Mouse (Mus musculus) megakaryocyte-erythroid progenitor cell, adult 5-6 weeks (primary cell): ENCODE data around the gene Baz1a. TPM values are rescaled to one million over a fixed set of nuclear protein-coding genes. Genes with fewer than 3 reads are reported as not detected.

ENCODE experiments used
- ATAC-seq: replicated peaks from 2 replicates; pipeline ENCODE4 v1.8.0; 2016; ENCODE audit warnings: mild to moderate bottlenecking, inconsistent platforms; ENCODE audit not compliant: severe bottlenecking, poor library complexity, low FRiP score, low TSS enrichment
- total RNA-seq, 2 experiments: library from RNA; stranded (forward) in 1 of 2; stranded (reverse) in 1 of 2; fragments of 200-1000, 215-1000 nt in 1 of 2; fragments of >200 nt in 1 of 2; fragmentation: Nextera tagmentation in 1 of 2; gene quantifications; 2 replicates each; pipeline ENCODE4 v1.2.3; 2014 to 2017

Baz1a gene
- total RNA-seq, 2 experiments from 2014 or later: 112 to 128 TPM

DNA sequence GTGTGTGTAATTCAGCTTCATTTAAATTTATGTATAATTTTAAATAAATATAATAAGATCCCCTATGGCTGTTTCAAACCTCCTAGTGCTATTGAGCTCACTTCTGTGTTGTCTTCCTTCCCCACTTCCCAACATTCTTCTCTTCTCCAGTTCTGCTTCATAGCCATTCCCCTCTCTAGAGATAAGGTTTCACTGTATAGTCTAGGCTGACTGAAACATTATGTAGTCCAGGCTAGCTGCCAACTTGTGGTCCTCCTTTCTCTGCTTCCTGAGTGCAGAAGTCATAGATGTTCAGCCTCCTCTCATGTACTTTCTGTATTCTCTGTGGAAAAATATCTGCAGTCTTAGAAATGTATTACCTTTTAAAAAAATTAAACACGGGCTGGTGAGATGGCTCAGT lies 136.3 kb downstream of the Baz1a start:
- no peak for ATAC-seq

DNA sequence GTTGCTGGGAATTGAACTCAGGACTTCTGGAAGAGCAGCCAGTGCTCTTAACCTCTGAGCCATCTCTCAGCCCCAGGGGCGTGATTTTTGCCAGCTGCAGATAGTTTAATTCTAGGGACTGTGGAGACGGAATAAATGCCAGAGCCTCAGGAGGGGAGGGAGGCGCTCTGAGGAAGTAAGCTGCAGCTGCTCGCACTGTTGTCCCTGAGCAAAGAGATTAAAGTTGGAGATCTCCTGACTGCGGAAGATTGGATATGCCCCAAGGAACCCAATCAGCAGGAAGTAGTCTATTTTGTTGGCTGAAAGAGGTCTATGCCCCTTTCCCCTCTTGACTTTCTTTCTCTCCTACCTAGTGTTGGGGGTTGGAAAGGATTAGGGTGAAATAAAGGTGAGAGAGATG lies 137.3 kb downstream of the Baz1a start:
- no peak for ATAC-seq

DNA sequence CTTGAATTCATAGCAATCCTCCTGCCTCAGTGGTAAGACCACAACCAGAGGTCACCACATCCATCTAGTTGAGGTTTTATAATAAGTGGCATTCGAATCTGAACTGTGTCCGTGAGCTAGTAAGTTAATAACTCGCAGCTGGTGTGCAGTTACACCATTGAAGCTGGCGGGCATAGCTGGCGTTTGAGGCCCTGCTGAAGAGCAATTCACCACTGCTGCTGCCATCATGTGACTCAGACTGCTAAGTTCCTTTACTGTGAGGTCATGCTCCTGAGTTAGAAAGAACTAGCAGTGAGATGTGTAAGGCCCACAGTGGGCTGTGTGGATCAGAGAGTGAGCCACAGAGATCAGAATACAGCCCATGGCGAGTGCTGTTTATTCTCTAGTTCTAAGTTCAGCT lies 139.4 kb downstream of the Baz1a start:
- no peak for ATAC-seq

DNA sequence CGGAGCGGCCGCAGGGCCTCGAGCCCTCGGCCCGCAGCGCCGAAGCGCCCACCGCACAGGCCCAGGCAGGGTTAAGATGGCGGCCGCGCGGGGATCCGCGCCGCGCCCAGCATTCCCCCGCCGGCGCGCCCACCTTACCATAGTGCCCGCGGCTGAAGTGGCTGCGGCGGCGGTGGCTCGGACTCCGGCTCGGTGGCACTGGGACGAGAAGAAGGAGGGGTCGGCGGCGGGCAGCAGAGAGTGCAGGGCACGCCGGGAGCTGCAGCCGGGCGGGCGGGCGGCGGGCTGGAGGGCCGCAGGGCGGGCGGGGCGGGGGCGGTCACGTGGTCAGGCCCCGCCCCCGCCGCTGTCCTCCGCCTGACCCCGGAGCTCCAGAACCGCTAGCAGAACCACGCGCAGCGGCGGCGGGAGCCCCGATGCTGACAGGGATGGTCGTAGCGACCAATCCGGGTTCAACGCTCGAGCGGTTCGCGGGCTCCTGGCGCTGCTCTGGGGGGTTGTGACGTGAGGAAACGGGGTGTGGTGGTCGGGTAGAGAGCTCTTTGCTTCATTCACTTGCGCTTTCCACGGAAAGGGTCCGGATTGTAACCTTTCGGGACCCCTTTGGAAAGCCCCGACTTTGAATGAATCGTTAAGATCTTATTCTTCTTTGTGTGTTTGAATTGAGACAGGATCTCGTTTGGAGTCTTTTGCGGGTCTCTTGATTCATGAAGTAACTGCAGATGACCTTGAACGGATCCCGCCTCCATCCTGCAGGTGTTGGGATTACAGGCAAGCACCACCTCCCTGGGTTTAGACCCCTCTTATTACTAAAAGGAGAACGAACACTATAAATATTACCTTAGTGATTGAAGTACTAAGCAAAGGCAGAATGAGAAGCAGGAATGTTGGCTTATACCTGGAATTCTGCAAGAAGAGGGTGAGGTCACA lies 151.3 kb downstream of the Baz1a start, which contains the start of gene Cfl2:
Gene Cfl2, minus strand, starts transcription at position 272 of the 930 bp plus-strand sequence.
- peak; percentile 91 for ATAC-seq

DNA sequence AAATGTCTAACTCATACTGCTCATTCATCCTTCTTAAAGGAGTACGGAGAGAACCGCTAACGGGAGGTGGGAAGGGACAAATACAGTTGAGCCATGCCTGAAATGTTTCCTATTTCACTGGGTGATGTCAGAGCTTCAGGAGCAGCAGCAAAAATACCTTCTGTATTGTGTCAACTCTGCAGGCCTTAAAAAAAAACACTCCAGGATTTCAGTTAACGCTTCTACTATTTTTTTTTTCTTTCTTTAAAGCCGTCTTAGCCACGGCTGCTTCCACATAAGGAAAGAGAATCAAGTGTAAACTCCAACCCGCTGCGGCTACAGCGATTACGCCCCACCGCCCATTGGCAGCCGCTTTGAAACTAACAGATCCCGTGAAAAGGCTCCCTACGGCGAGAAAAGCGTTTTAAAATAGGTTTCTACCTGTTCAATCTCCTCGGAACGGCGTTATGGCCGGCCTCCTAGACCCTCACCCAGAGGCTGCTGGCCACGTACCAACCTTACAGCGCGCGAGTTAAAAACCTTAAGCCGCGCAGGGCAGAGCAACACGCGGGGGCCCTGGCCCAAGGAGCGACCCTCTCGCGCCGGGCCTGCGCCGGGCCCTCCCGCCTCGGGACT lies 152.1 kb downstream of the Baz1a start:
- ATAC-seq: peak; percentile 41

DNA sequence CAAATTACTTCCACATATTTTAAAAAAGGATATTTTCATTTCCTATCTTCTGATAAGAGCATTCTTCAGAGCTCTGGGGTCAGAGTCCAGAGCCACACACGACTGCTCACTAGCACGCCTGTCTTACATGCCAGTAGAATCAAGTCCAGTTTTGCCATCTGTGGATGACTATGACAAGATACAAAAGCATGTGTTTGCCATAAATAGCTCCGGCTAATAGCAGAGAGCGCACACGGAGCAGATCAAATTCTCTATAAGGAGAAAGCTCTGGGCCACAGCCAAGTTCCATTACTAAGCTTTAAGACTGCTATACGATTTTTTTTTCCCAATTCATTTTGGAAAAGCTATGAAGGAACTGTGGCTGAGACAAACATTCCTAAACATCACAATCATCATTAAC lies 154.6 kb downstream of the Baz1a start:
- no peak for ATAC-seq

DNA sequence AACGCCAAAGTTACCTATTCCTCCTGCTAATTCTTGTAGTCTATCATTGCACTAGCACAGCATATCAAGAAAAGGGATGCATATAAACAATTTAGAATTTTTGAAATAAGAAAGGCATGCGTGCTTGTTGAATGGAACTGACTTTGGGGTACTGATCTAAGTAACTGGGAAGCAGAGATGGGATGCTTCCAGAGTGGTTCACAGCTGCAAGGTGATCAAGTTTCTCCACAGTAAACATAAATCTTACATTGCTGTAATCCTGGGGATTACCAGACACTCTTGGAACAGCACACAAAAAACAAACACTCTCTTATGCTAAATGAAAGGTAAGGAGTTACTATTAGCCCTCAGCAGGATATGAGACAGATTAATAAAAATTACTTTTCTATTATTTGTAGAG lies 163.6 kb downstream of the Baz1a start:
- ATAC-seq: no peak

DNA sequence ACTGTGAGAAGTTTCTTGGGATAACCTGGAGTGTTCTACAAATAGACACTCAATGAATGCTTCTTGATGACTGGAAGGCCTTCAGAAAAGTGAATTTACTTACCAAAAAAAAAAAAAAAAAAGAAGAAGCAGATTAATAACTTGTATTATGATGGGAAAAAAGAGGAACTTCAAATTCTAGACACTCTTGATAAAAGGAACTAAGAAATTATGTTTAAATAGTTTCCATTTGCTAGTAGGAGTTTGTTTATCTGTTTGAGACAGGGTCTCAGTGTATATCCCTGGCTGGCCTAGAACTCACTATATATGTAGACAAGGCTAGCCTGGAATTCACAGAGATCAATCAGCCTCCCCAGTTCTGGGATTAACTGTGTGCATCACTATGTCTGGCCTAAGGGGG lies 169.7 kb downstream of the Baz1a start:
- no peak for ATAC-seq

Other genes starting within 250 kb of the Baz1a start
- 30.9 and 34.0 TPM in 2 replicates for gene Snx6, start 218.6 kb downstream of the Baz1a start, total RNA-seq (2014; fragmentation: Nextera tagmentation)
- gene Snx6, start 218.6 kb downstream of the Baz1a start, total RNA-seq (2017): 56.9 and 74.7 TPM in 2 replicates
- gene Cfl2, start 151.5 kb downstream of the Baz1a start, total RNA-seq (2014; fragmentation: Nextera tagmentation): 29.8 and 41.6 TPM in 2 replicates
- 22.7 and 31.5 TPM in 2 replicates for gene Cfl2, start 151.5 kb downstream of the Baz1a start, total RNA-seq (2017)
- gene Gm20403, start 27.8 kb downstream of the Baz1a start, total RNA-seq (2014; fragmentation: Nextera tagmentation): not detected in 2 replicates
- not detected in 2 replicates for gene Gm20403, start 27.8 kb downstream of the Baz1a start, total RNA-seq (2017)
- 32.7 and 33.2 TPM in 2 replicates for gene 2700097O09Rik, start 65.8 kb upstream of the Baz1a start, total RNA-seq (2014; fragmentation: Nextera tagmentation)
- gene 2700097O09Rik, start 65.8 kb upstream of the Baz1a start, total RNA-seq (2017): 19.6 and 20.7 TPM in 2 replicates
- gene Srp54a, start 65.9 kb upstream of the Baz1a start, total RNA-seq (2014; fragmentation: Nextera tagmentation): 72.6 and 88.9 TPM in 2 replicates
- 194 and 251 TPM in 2 replicates for gene Srp54a, start 65.9 kb upstream of the Baz1a start, total RNA-seq (2017)
- 5.8 TPM in 1 of 2 replicates, not detected in the other for gene Fam177a, start 110.1 kb upstream of the Baz1a start, total RNA-seq (2014; fragmentation: Nextera tagmentation)
- gene Fam177a, start 110.1 kb upstream of the Baz1a start, total RNA-seq (2017): 13.9 and 19.9 TPM in 2 replicates
- gene Srp54b, start 140.8 kb upstream of the Baz1a start, total RNA-seq (2014; fragmentation: Nextera tagmentation): 18.3 and 26.0 TPM in 2 replicates
- 51.0 and 107 TPM in 2 replicates for gene Srp54b, start 140.8 kb upstream of the Baz1a start, total RNA-seq (2017)
- gene 1700047I17Rik2, start 185.2 kb upstream of the Baz1a start, total RNA-seq (2014; fragmentation: Nextera tagmentation): 9.7 and 11.2 TPM in 2 replicates
- gene 1700047I17Rik2, start 185.2 kb upstream of the Baz1a start, total RNA-seq (2017): 4.9 TPM in 1 of 2 replicates, not detected in the other
- gene Srp54c, start 215.8 kb upstream of the Baz1a start, total RNA-seq (2014; fragmentation: Nextera tagmentation): 19.0 and 33.7 TPM in 2 replicates
- 109 and 117 TPM in 2 replicates for gene Srp54c, start 215.8 kb upstream of the Baz1a start, total RNA-seq (2017)